8 mouse cellular contexts compared by ENCODE assay signal in the genomic region with DNA sequence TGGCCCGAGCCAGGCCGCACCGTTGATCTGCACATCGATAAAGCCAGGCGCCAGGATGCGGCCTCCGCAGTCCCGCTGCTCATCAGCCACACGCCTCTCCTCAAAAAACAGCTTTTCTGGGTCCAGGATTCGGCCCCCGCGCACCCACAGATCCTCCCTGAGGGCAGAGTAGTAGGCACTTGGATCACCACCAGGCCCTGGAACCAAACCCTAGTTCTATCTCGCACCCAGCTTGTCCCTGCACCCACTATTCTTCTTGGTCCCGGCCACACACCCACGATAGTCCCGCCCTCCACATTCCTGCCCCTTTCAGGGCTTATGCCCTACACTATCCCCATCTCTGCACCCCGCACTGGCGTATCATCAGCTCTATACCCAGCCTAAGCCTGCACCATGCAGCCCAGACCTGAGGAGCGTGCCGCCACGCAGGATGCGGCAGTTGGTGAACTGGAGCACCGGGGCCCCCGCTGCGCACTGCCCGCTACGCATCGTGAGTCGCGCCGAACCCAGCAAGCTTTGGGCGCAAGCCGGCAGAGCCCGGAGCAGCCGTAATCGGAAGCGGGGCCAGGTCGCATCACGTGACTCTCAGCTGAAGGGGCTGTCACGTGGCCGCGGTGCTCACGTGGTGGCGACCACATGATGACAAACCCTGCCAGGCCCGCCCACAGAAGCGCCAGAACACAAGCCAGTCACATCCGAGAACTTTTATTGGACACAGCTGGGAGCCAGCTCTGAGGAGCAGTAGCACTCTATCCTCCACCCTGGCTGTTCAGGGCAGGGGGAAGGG. TPM values are rescaled to one million over a fixed set of nuclear protein-coding genes. Genes with fewer than 3 reads are reported as not detected.
DNase-seq lines count a peak whose midpoint lies in the region; ATAC-seq and TF ChIP-seq lines count a peak whose summit lies in the region.

A gene (minus strand): TSS at position 591 of the 787 bp plus-strand sequence.

- H3K4me2 ChIP-seq in heart, embryonic 15.5 days = peak within 1 kb of the TSS; percentile 99
- peak within 1 kb of the TSS; percentile 95 for H3K4me2 ChIP-seq in liver, embryonic 14.5 days (ENCODE audit: low read depth)
- peak within 1 kb of the TSS; percentile 72 for H3K4me2 ChIP-seq in neural tube, embryonic 11.5 days (ENCODE audit: low read depth)
- peak within 1 kb of the TSS; percentile 94 for H3K4me2 ChIP-seq in stomach, postnatal 0 days (replicated peaks; ENCODE audit: low read depth)

- peak within 1 kb of the TSS; percentile 75 for H3K9ac ChIP-seq in heart, embryonic 15.5 days
- peak within 1 kb of the TSS; percentile 84 for H3K9ac ChIP-seq in liver, embryonic 14.5 days (replicated peaks)
- H3K9ac ChIP-seq in neural tube, embryonic 11.5 days (ENCODE audit: low read length) = peak within 1 kb of the TSS; percentile 64
- H3K9ac ChIP-seq in stomach, postnatal 0 days (ENCODE audit: low read length) = peak within 1 kb of the TSS; percentile 74

- peak within 1 kb of the TSS; percentile 89 for H3K27ac ChIP-seq in forebrain, embryonic 10.5 days
- H3K27ac ChIP-seq in heart, embryonic 15.5 days = peak within 1 kb of the TSS; percentile 90
- peak within 1 kb of the TSS; percentile 87 for H3K27ac ChIP-seq in liver, embryonic 14.5 days
- H3K27ac ChIP-seq in neural tube, embryonic 11.5 days (ENCODE audit: low read depth, low read length) = 0 out of 2 replicates have a peak within 1 kb of the TSS, but pooled peaks have one; percentile 21
- peak within 1 kb of the TSS; percentile 89 for H3K27ac ChIP-seq in stomach, postnatal 0 days (replicated peaks)

- TF ChIP-seq CTCF in liver, embryonic 14.5 days (IDR thresholded peaks at IDR 0.05; ENCODE audit: low read depth) = no peak
- 0 out of 2 replicates have a peak, but pooled peaks have one; percentile 6 for TF ChIP-seq CTCF in stomach, postnatal 0 days (IDR thresholded peaks at IDR 0.05; ENCODE audit: low read depth)

- peak; percentile 43; the same call in 1 of the 2 replicates for TF ChIP-seq EP300 in liver, embryonic 14.5 days (IDR thresholded peaks at IDR 0.05; ENCODE audit: low read depth)
- peak; percentile 90 for TF ChIP-seq EP300 in stomach, postnatal 0 days (optimal IDR thresholded peaks at IDR 0.05)

- H3K27me3 ChIP-seq in forebrain, embryonic 10.5 days (ENCODE audit: poor library complexity, severe bottlenecking) = no peaks in the 10 kb centered on the region
- no peaks in the 10 kb centered on the region for H3K27me3 ChIP-seq in heart, embryonic 15.5 days
- H3K27me3 ChIP-seq in liver, embryonic 14.5 days (ENCODE audit: control insufficient read depth, insufficient read depth, low read length) = no peaks in the 10 kb centered on the region
- H3K27me3 ChIP-seq in neural tube, embryonic 11.5 days (ENCODE audit: control insufficient read depth, insufficient read depth, low read length) = no peaks in the 10 kb centered on the region
- H3K27me3 ChIP-seq in stomach, postnatal 0 days (ENCODE audit: control insufficient read depth, insufficient read depth, low read length) = no peaks in the 10 kb centered on the region

- WGBS in forebrain, embryonic 10.5 days = 1% methylated on average over 47 of the region's 47 CpGs
- WGBS in heart, embryonic 15.5 days = under 1% methylated on average over 47 of the region's 47 CpGs
- under 1% methylated on average over 47 of the region's 47 CpGs for WGBS in liver, embryonic 14.5 days (ENCODE audit: insufficient replicate concordance)
- whole genome bisulfite sequencing in neural tube, embryonic 11.5 days = 2% methylated on average over 47 of the region's 47 CpGs
- WGBS in stomach, postnatal 0 days = under 1% methylated on average over 47 of the region's 47 CpGs

- H3K36me3 ChIP-seq in forebrain, embryonic 10.5 days (replicated peaks) = peaks cover 33% of the 10 kb centered on the region
- peaks cover 22% of the 10 kb centered on the region for H3K36me3 ChIP-seq in heart, embryonic 15.5 days
- peaks cover 14% of the 10 kb centered on the region for H3K36me3 ChIP-seq in liver, embryonic 14.5 days (replicated peaks; ENCODE audit: control insufficient read depth, insufficient read depth, low read depth)
- H3K36me3 ChIP-seq in neural tube, embryonic 11.5 days (ENCODE audit: control insufficient read depth, insufficient read depth, low read length) = no peaks in the 10 kb centered on the region; the same call in none of the 2 replicates
- 0 out of 2 replicates have a peak, but pooled peaks cover 4% of the 10 kb centered on the region for H3K36me3 ChIP-seq in stomach, postnatal 0 days (ENCODE audit: control insufficient read depth, insufficient read depth, low read length)

- peak within 1 kb of the TSS; percentile 83 for H3K4me3 ChIP-seq in forebrain, embryonic 10.5 days
- H3K4me3 ChIP-seq in heart, embryonic 15.5 days = peak within 1 kb of the TSS; percentile 86
- peak within 1 kb of the TSS; percentile 61 to 88 for H3K4me3 ChIP-seq in liver, embryonic 14.5 days (ENCODE audit: insufficient read depth in 1 of 2, low read depth in 2 of 2, low read length in 2 of 2)
- peak within 1 kb of the TSS; percentile 55 for H3K4me3 ChIP-seq in neural tube, embryonic 11.5 days (ENCODE audit: low read depth, low read length)
- H3K4me3 ChIP-seq in stomach, postnatal 0 days (ENCODE audit: low read depth, low read length) = peak within 1 kb of the TSS; percentile 63

- ATAC-seq in heart, embryonic 15.5 days (replicated peaks; ENCODE audit: insufficient number of reproducible peaks, insufficient read depth, low FRiP score, low read depth) = peak; percentile 81
- peak; percentile 86 for ATAC-seq in liver, embryonic 14.5 days (ENCODE audit: insufficient read depth)
- ATAC-seq in neural tube, embryonic 11.5 days (ENCODE audit: insufficient read depth, low FRiP score, low TSS enrichment) = peak; percentile 90
- peak; percentile 84 for ATAC-seq in stomach, postnatal 0 days (ENCODE audit: low FRiP score, low TSS enrichment)

- peak; percentile 95 for DNase-seq in CD8-positive naive resting alpha-beta T cell, adult 2 months (ENCODE audit: low read depth in 2 of 2, low spot score in 2 of 2)
- DNase-seq in c-Kit-positive CD71-negative TER-119-negative erythroid progenitor cells, embryonic 14.5 days (ENCODE audit: low read depth) = peak; percentile 87
- DNase-seq in forebrain, embryonic 10.5 days (ENCODE audit: extremely low spot score, low spot score) = peak; percentile 98
- DNase-seq in kidney, postnatal 25 days = peak; percentile 99
- peak; percentile 92 to 94 (median 92) for DNase-seq in liver, embryonic 14.5 days (ENCODE audit: low read depth in 3 of 3, low spot score in 3 of 3)
- DNase-seq in neural tube, embryonic 11.5 days (ENCODE audit: low spot score) = peak; percentile 96
- DNase-seq in stomach, postnatal 0 days (ENCODE audit: low spot score) = peak; percentile 97

- no peaks in the 10 kb centered on the region for H3K9me3 ChIP-seq in forebrain, embryonic 10.5 days
- H3K9me3 ChIP-seq in heart, embryonic 15.5 days (replicated peaks) = no peaks in the 10 kb centered on the region
- no peaks in the 10 kb centered on the region for H3K9me3 ChIP-seq in liver, embryonic 14.5 days (ENCODE audit: control insufficient read depth, low read length)
- no peaks in the 10 kb centered on the region for H3K9me3 ChIP-seq in neural tube, embryonic 11.5 days (ENCODE audit: control insufficient read depth, low read length)
- H3K9me3 ChIP-seq in stomach, postnatal 0 days (ENCODE audit: control insufficient read depth, low read length) = no peaks in the 10 kb centered on the region

- peaks cover 25% of the 10 kb centered on the region for H3K4me1 ChIP-seq in forebrain, embryonic 10.5 days
- peaks cover 34% of the 10 kb centered on the region for H3K4me1 ChIP-seq in heart, embryonic 15.5 days (replicated peaks)
- H3K4me1 ChIP-seq in liver, embryonic 14.5 days (replicated peaks; ENCODE audit: control insufficient read depth in 2 of 2, insufficient read depth in 2 of 2, low read length in 1 of 2) = peaks cover 15 to 29% of the 10 kb centered on the region in 2 experiments
- peaks cover 12% of the 10 kb centered on the region for H3K4me1 ChIP-seq in neural tube, embryonic 11.5 days (ENCODE audit: control insufficient read depth, insufficient read depth, low read length)
- no peaks in the 10 kb centered on the region; the same call in none of the 2 replicates for H3K4me1 ChIP-seq in stomach, postnatal 0 days (replicated peaks; ENCODE audit: control insufficient read depth, insufficient read depth)

RNA-seq across cellular contexts. Expression of the gene that starts here (rescaled TPM):
- polyA plus RNA-seq in forebrain, embryonic 10.5 days (2016; fragmentation: Nextera tagmentation; extraction: Ambion mirVana) = 40.2 and 44.7 TPM in 2 replicates
- 20.6 and 28.8 TPM in 2 replicates for polyA plus RNA-seq in heart, embryonic 15.5 days (2015; fragmentation: Nextera tagmentation; extraction: Ambion mirVana)
- 11.6 and 12.7 TPM in 2 replicates for polyA plus RNA-seq in liver, embryonic 14.5 days (2012; rRNA removed)
- polyA plus RNA-seq in liver, embryonic 14.5 days (2014; fragmentation: Nextera tagmentation; extraction: Ambion mirVana) = 17.6 and 21.7 TPM in 2 replicates
- 27.3 and 36.2 TPM in 2 replicates for polyA plus RNA-seq in neural tube, embryonic 11.5 days (2014; fragmentation: Nextera tagmentation; extraction: Ambion mirVana)
- polyA plus RNA-seq in stomach, postnatal 0 days (2015; fragmentation: Nextera tagmentation; extraction: Ambion mirVana) = 20.5 and 21.7 TPM in 2 replicates

Comparison
In these comparisons a context has a peak if more than half of its experiments do, and no peak if none do; other contexts are left out.
1. Peak in every context shown above with its lines: DNase-seq, ATAC-seq, H3K4me3 ChIP-seq and H3K27ac ChIP-seq.
2. H3K27ac ChIP-seq: peak in every context shown above with its lines; median percentile 90 in heart, embryonic 15.5 days; 89 in forebrain, embryonic 10.5 days; 89 in stomach, postnatal 0 days; 87 in liver, embryonic 14.5 days; 21 in neural tube, embryonic 11.5 days.